Mouse (Mus musculus): ENCODE data around the gene Hspg2. TPM values are rescaled to one million over a fixed set of nuclear protein-coding genes. Genes with fewer than 3 reads are reported as not detected.
"Not testable (repeated sequence)": the region's sequence is repeated elsewhere in the genome, so short reads cannot be mapped to it uniquely, and the experiment has no call there.

Hspg2 gene
- 10 to 100 TPM; 14.9 to 15.0 TPM for total RNA-seq (2021)

DNA sequence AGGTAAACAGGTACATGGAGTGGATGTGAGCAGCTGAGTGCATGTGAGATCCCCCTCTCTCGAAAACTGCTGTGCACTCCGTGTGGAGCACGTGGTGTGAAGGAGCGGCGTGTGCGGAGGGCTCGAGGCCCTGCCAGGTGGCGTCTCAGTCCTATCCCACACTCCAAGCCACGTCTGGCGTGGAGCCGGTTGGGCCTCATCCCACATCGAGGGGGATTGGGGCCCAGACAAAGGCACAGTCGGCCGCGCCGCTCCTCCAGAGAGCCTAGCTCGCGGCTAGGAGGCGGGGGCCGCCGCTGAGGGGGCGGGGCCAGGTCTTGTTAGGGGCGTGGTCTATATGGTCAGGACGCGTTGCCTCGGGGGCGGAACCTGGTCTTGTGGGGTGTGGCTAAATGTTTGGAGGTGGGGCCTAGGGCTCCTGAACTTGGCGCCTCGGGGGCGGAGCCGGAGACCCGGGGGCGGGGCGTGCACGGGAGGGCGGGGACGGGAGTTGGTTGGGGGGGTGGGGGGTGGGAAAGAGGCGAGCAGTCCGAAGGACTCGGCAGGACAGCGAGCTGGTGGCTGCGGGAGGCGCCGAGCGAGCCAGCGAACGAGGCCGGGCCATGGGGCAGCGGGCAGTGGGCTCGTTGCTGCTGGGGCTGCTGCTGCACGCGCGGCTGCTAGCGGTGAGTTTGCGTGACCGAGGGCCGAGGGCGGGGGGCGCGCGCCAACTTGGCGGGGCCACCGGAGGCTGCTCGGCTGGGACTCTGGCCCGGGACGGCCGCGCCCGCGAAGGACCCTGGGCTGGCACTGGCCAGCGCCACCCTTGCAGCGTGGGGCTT lies at the start of gene Hspg2:
Hspg2 (plus strand) TSS at position 510 of the 821 bp plus-strand sequence.
- intact Hi-C loops (cut with DNase I), result no loop called here

DNA sequence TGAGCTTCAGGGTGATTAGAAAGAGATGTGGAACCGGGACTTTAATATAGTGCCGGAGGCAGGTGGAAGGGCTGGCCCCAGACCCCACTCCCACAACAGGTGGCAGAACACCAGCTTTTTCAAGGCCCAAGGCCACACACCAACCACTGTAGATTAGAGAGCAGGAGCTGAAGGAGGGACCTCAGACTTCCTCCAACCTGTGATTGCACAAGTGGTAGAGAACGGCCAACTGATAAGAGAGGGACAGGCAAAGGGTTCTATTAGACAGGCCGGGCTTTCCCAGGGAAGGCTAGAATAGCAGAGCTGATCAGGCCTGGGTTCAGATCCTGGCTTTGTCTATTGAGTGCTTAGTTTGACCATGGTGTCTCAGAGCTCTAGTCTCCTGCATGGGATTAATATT lies 38.1 kb upstream of the Hspg2 start, which contains the start of gene Cela3b:
Cela3b (minus strand) TSS at position 39 of the 400 bp plus-strand sequence.
- no peak for DNase-seq
- intact Hi-C loops (cut with DNase I), result no loop called here

More for the DNA sequence above, at the start of gene Hspg2:
- peak; percentile 96 for DNase-seq

DNA sequence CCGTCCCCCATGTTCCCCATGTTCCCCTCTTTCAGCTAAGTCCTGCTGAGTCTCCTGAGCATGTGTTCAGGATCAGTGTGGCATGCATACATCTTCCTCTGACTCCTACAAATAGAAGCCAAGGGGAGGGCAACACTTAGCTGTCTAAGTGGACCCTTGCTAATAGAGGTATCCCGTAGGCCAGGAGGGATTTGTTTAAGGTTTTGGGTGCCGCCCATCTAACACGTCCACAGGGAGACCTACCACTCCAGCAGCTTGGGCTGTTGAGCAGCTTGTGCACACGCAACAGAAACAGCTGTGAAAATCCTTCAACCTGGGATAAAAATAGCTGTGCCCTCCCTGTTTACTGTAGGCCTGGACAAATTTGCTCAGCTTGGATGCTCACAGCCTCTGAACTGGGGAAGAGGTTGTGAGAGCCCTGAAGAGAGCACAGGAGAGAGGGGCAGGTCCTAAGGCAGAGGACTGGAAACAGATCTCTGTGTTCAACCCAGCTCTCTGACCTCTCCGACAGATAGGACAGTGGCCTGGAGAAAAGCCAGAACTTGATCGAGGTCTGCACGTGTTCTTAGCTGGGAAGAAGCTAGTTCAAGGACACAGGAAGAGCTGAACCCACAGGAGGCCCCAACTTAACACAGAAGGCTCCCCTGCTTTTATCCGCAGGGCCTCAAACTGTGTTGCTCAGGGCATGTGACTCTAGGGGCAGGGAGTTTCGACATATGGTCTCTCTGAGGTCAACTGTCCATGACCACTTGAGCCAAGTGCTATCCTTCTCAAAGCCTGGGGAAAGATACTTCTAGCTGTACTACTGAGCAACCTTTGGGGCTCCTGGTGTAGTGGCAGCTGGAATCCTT lies 35.6 kb upstream of the Hspg2 start:
- intact Hi-C loops (cut with DNase I); DNase-seq: not testable (repeated sequence)

DNA sequence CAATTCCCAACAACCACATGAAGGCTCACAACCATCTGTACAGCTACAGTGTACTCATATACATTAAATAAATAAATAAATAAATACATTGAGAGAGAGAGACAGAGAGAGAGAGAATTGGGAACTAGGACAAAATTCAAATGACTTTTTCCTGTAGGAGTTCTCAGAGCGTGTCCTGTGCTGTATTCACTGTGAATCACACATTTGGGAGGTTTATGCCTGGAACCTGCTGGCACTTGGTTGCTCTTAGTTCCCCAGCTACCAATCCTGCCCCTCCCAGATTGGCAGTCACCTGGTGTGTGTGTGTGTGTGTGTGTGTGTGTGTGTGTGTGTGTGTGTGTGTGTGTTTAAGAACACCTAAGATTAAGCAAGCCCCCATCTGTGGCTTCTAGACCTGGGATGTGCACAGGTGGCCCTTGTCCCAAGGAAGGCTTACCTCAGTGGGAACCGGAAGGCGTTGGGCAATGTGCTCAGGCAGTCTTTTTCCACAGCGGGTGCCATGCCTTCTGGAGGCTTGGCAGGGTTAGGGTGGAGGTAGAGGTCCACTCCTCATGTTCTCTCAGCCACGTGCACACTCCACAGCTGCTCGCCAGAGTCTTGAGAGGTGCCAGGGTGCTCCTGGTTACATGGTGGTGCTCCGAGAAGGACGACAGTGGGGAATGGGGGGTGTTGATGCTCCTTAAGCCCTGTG lies 31.4 kb upstream of the Hspg2 start:
- no peak for DNase-seq
- intact Hi-C loops (cut with DNase I), result loop anchor here (2.0 kb wide), 1 partner anchor 18 kb away; no protein-coding TSS in a partner anchor

DNA sequence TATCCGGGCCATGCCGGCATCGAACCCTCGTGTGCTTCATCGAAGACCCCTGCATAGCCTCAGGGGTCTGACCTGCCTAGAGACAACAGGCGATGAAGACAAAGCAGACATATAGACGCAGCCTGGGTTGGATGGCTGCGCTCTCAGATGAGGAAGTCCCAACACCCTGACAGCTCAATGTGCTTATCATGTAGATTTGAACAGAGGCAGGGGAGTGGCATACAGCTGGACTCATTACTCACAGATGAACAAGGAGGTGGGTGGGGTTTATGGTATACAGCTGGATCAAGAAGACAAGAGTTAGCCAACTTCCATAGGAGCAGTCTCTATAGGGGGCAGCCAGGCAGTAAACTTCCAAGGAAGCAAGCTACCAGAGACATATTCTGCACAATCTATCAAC lies 29.7 kb upstream of the Hspg2 start:
- no peak for DNase-seq

DNA sequence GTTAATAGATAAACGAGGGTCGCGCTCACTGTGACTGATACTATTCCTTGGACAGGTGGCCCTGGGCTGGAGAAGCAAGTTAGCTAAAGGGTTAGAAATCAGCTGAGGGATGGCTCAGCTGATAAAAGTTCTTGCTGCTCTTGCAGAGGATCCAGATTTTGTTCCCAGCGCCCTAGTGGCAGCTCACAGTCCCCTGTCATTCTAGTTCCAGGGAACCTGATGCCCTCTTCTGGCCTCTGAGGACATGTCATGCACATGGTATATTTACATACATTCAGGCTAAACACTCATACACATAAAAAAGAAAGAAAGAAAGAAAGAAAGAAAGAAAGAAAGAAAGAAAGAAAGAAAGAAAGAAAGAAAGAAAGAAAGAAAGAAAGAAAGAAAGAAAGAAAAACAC lies 27.2 kb upstream of the Hspg2 start:
- no peak for DNase-seq
- intact Hi-C loops (cut with DNase I), result no loop called here

More for the DNA sequence above, 29.7 kb upstream of the Hspg2 start:
- intact Hi-C loops (cut with DNase I), result no loop called here

DNA sequence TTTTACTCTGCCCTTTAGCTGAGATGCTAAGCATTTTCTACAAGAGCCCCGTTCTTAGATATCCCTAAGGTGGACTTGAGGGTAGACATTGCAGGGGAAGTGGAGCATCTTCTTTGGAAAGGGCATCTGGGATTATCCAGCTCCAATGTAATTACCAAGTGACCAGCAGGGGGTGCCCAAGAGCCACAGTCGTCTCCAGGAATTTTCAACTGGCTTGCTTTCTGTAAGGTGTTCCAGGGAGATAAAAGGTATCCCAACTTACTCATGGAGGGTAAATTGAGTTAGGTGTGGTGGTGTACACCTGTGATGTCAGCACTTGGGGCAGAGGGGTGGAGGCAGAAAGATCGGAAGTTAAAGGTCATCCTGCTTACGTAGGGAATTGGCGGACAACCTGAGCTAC lies 24.9 kb upstream of the Hspg2 start:
- intact Hi-C loops (cut with DNase I), result no loop called here
- peak; percentile 75 for DNase-seq

DNA sequence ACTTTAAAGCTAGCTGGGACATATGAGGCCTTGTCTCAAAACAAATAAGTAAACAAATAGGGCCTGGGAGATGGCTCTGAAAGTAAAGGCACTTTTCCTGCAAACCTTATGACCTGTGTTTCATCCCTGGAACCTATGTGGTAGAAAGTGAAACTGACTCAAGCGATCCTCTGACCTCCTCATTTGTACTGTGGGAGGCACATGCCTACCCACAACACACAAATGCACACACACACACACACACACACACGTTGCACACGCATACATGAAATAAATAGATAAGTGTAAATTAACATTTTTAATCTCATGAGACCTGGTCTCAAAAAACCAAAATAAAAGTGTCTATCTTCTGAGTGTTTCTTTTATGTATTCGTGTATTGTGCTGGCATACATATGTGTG lies 22.7 kb upstream of the Hspg2 start:
- no peak for DNase-seq
- intact Hi-C loops (cut with DNase I), result no loop called here

DNA sequence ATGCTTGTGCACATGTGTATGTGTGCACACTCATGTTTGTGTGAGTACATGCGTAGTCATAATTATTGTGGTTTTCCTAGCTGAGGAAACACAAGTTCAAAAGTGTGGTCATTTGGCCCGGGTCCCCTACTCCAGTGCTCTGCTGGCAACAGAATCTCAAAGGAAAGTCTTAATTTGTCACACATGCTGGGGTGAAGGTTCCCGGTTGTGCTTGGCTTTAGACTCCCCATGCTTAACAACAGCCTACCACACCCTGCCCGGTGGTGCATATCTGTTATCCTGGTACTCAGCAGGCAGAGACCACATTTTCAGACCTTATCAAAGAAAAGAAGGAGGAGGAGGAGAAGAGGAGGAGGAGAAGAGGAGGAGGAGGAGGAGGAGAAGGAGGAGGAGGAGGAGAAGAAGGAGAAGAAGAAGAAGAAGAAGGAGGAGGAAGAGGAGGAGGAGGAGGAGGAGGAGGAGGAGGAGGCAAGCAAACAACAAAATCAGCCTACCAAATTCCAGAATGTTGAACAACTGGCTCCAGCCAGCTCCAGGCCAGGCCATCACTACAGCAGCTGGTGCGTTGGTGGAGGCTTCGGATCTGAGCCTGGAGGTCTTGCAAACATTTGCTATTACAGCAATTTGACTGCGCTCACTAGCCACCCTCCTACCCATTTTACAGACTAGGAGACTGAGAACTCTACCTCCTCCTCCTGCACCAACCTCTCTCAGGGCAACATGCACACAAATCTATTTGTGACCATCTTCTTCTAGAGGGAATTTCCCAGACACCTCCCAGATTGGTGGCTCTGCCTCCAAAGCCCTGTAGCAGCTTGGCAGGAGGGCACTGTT lies 21.0 kb upstream of the Hspg2 start:
- DNase-seq, result no peak

DNA sequence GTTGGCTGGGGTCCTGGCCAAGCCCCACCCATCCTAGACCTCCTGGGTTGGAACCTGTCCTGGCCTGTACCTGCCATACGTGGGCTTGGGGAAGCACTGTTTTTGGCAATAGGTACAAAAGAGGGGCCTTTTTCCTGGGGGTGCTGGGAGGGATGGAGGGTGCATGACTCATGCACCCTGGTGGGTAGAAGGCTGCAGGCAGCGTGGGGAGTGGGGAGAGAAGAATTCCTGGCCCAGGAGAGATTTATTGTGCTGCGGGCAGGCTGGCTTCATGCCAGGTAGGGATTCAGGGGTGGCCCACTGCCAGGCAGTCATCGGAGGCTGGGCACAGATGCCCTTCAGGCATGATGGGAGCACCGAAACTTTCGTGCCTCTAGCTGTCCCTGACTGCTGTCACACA lies 20.4 kb upstream of the Hspg2 start:
- intact Hi-C loops (cut with DNase I), result no loop called here
- DNase-seq, result peak; percentile 67

More for the DNA sequence above, 21.0 kb upstream of the Hspg2 start:
- intact Hi-C loops (cut with DNase I), result no loop called here

DNA sequence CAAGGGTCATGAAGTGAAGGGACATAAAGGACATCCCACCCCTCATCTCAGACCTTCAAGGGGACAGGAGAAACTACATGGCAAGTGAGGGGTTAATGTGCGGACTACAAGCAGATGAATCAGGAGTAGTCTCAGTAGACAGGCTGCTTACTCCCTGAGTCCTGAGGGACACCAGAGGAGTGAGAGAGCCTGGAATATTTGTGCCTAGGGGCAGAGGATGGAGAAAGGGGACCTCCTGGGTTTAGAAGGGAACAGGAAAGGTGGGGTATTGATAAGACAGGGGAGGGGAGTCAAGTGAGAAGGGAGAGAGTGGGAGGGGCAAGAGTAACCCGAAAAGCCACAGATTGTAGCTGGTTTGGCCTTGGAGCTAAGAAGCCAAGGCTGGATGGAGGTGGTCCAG lies 19.9 kb upstream of the Hspg2 start:
- intact Hi-C loops (cut with DNase I), result no loop called here
- DNase-seq, result no peak

DNA sequence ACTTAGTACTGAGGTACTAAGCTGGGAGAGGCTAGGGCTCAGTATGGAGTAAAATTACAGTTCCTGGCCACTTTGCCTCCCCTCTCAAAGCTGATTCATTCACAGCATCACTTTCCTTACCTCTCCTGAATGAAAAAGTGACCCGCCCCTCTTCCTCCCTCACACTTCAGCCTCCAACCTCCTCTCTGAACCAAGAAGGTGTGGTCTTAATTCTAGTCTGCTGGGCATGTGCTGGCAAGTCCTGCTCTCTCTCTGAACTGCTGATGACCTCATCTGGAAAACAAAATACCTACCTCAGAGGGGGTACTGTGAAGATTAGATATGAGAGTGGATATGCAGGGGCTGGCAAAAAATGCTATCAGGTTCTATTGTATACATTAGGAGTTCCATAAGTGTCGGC lies 19.4 kb upstream of the Hspg2 start:
- DNase-seq, result no peak

DNA sequence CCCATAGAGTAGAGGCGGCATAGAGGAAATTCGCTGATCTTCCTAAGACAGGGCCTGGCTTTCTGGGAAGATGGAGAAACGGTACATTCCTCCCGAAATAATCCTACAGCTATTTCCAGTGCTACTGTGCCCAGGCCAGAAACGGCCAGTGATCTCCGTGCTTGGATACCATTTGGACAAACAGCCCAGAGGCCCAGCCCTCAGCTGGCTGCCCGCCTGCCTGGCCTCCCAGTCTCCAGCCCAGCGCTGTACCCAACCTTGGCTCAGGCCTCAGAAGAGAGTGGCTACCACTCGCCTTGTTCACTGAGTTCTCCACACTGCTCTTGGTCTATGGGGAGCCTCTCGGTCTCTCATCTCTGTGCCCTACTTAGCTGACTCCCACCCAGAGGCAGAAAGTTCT lies 18.9 kb upstream of the Hspg2 start:
- intact Hi-C loops (cut with DNase I), result no loop called here
- no peak for DNase-seq

More for the DNA sequence above, 19.4 kb upstream of the Hspg2 start:
- intact Hi-C loops (cut with DNase I), result no loop called here

DNA sequence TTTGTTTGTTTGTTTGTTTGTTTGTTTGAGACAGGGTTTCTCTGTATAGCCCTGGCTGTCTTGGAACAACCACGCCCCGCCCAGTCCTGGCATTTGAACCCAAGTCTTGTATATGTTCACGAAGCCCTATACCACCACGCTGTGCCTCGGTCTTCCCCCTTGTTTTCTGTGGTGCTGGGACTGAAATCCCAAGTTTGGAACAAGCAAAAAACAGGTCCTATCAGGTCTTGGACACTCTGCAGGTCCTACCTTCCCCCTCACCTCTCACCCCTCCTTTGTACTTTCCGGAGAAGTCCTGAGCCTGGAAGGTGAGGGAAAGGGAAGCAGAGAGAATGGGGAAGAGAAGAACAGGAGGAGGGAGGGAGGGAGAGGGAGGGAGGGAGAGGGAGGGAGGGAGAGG lies 16.4 kb upstream of the Hspg2 start:
- DNase-seq, result no peak
- intact Hi-C loops (cut with DNase I), result no loop called here

DNA sequence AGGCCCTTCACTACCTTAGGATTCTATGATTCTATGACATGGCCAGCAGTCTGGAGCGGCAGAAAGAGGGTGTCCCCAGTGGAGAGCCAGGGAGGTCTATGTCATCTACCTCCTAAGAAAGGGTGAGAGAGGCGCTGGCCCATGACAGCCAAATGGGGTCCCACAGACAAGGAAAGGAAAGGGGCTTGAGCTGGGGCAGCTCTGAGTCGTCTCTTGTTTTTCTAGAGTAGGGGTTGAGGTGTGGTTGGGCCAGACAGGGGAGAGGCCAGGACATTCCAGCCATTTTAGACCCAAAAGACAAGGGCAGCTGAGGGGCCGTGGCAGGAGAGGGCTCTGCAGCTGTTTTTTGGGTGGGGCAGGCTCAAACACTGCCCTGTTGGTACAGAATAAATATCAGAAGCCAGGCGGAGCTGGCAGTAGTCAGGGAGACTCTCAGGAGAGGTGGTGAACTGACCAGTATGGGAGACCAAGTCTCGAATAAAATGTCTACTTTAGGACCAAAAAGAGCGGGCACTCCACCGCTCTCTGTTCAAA lies 15.3 kb upstream of the Hspg2 start, which contains the start of gene 1700013G24Rik:
1700013G24Rik (plus strand) TSS at position 51 of the 534 bp plus-strand sequence.
- DNase-seq, result no peak
- intact Hi-C loops (cut with DNase I), result no loop called here

DNA sequence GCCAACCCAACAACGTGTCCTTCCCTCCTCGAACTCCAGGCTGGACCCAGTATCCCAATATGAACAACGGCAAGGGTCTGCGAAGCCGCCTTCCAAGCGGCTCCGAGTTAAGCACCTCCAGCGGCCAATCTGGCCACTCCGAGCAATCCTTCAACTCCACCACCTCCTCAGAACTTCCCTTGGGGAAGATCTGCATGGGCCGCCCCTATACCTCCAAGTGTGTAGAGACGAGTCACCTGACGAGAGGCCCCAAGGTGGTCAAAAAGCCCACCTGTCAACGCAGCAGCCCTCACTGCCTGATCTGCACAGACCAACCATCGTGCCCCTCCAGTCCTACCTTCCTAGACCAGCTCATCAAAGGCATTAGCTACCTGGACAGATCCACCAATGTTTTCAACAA lies 14.0 kb upstream of the Hspg2 start:
- intact Hi-C loops (cut with DNase I), result no loop called here

DNA sequence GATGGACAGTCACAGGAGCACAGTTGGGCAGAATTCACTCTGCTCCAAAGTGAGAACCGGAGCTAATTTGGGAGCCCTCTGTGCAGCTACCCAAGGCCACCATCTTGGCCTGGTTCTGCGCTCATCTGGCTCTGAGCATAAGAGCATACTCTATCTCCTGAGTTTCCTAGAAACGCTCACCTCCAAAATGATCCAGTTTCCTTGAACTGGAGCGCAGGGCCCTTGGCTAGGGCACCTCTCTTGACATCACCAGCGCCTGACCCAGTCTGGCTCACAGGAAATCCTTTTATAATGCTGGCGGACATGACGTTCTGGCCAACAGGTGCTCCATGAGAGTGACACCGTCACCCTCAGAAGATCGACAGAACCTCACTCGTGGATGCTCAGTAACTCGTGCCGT lies 12.0 kb upstream of the Hspg2 start:
- DNase-seq, result no peak
- intact Hi-C loops (cut with DNase I), result no loop called here

More for the DNA sequence above, 14.0 kb upstream of the Hspg2 start:
- DNase-seq, result no peak

DNA sequence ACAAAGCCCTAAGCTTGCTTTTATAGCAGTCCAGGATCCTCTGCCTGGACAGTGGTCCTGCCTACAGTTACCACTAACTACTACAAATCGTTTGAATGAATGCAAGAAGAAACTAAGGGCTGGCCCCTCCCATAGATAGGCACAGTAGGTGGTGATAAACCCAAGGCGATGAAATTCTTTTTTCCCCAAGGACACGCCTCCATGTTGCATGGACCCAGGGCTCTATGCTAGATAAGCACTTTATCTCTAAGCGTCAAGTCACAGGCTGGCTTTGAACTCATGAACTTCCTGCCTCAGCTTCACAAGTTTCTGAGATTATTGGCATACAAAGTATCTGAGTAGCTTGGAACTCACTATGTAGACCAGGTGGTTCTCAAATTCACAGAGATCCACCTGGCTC lies 11.3 kb upstream of the Hspg2 start:
- intact Hi-C loops (cut with DNase I), result no loop called here

DNA sequence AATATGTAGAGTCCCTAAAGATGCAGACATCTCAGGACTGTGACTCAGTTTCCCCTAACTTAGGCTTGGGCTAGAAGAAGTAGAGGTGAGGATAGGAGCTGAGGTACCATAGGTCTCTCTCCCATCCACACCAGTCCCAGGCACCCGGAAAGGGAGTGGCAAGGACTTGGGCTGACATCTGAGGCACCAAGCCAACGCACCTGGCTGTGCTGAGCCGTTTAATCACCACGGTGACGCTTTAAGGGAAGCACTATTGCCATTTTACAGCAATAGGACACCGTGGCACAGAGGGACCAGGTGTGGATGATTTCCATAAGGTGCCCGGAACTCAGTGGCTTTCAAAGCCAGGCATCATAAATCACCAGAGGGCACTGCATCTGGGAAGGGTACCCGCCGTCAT lies 10.3 kb upstream of the Hspg2 start:
- no peak for DNase-seq
- intact Hi-C loops (cut with DNase I), result no loop called here

More for the DNA sequence above, 11.3 kb upstream of the Hspg2 start:
- DNase-seq, result no peak

DNA sequence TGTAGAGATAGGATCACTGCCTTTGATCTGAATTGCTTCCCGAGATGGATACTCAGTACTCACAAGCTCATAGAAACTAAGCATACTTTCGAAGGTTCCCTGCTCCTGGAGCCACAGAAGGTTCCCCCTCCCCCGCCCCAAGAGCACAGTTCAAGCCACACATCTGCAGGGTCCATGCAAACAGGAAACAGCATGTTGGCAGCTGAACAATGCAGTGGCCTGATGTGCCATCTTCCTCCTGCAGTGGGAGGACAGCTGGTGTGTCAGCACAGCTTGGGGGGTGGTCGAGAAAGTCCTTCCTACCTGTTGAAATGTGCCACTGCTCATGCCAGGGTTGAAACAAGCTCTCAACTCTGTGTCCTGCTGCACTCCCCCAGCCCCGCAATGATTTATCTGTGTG lies 9.7 kb upstream of the Hspg2 start:
- DNase-seq, result no peak
- intact Hi-C loops (cut with DNase I), result no loop called here
